Mouse (Mus musculus) kidney, embryonic 14.5 days (tissue): ENCODE measurements around the gene Flywch2. TPM values are rescaled to one million over a fixed set of nuclear protein-coding genes. Genes with fewer than 3 reads are reported as not detected.

Source experiments
- ATAC-seq: fragments of 200-750 bp; cut with Nextera tagmentation; 2 replicates; pipeline ENCODE4 v1.8.0; 2017; ENCODE audit warnings: moderate number of reproducible peaks, mild to moderate bottlenecking, moderate TSS enrichment, moderate library complexity; ENCODE audit not compliant: low FRiP score, low TSS enrichment
- H3K27ac ChIP-seq: fragments of 300-500 bp; sonication (generic); 2 replicates; pipeline ENCODE4 v1.5.1; 2014; ENCODE audit warnings: low read depth, mild to moderate bottlenecking, low read length, moderate library complexity, mixed read lengths
- H3K27me3 ChIP-seq: fragments of 300-500 bp; sonication (generic); 2 replicates; pipeline ENCODE4 v1.6.1; 2014; ENCODE audit warnings: mild to moderate bottlenecking, low read length; ENCODE audit not compliant: control insufficient read depth, insufficient read depth
- H3K36me3 ChIP-seq: fragments of 300-500 bp; sonication (generic); 2 replicates; pipeline ENCODE4 v1.6.1; 2014; ENCODE audit warnings: low read length, mixed read lengths; ENCODE audit not compliant: control insufficient read depth, insufficient read depth
- H3K4me1 ChIP-seq: fragments of 300-500 bp; sonication (generic); 2 replicates; pipeline ENCODE4 v1.6.1; 2014; ENCODE audit warnings: low read length, mixed read lengths; ENCODE audit not compliant: control insufficient read depth, insufficient read depth
- H3K4me2 ChIP-seq: fragments of 300-500 bp; sonication (generic); replicated peaks from 2 replicates; pipeline ENCODE4 v1.6.1; 2014; ENCODE audit warnings: low read depth, mild to moderate bottlenecking, low read length
- H3K4me3 ChIP-seq: fragments of 300-500 bp; sonication (generic); 2 replicates; pipeline ENCODE4 v1.5.1; 2014; ENCODE audit warnings: mild to moderate bottlenecking, low read length
- H3K9ac ChIP-seq: fragments of 300-500 bp; sonication (generic); 2 replicates; pipeline ENCODE4 v1.6.1; 2014; ENCODE audit warnings: low read depth, mild to moderate bottlenecking, low read length, moderate library complexity
- H3K9me3 ChIP-seq: fragments of 300-500 bp; sonication (generic); 2 replicates; pipeline ENCODE4 v1.6.1; 2016; ENCODE audit warnings: low read length; ENCODE audit not compliant: control insufficient read depth
- WGBS: fragments of 180-500 bp; shearing (Covaris S2); extraction: QIAGEN DNeasy Blood & Tissue Kit; methylation state at CpG from one replicate; pipeline ENCODE4 v1.1.7; 2014; 5-methylcytosine and 5-hydroxymethylcytosine counted together
- polyA plus RNA-seq: library from polyadenylated mRNA; unstranded; fragments of >200 nt; fragmentation: Nextera tagmentation; extraction: Ambion mirVana; gene quantifications from 2 replicates; pipeline ENCODE4 v1.2.1, GENCODE M21; 2014

The Flywch2 gene
- polyA plus RNA-seq, 1 experiment from 2014 or later = 40.7 TPM

DNA sequence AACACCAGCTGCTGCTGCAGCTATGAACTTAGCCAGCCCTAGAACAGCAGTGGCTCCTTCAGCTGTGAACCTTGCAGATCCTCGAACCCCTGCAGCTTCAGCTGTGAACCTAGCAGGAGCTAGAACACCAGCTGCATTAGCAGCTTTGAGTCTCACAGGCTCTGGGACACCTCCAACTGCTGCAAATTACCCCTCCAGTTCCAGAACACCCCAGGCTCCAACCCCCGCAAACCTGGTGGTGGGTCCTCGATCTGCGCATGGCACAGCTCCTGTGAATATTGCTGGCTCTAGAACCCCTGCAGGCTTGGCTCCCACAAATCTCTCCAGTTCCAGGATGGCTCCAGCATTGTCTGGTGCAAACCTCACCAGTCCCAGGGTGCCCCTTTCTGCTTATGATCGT, 34.9 kb upstream of the Flywch2 start:
- Histone ChIP-seq H3K4me3 (no peak overlapping the region), H3K9ac (no peak overlapping the region), H3K4me2 (no peak overlapping the region), H3K36me3 (peaks cover 100% of the 10 kb centered on the region), H3K4me1 (no peaks in the 10 kb centered on the region), H3K27me3 (no peaks in the 10 kb centered on the region), H3K9me3 (peaks cover 24% of the 10 kb centered on the region), H3K27ac (no peak overlapping the region)
- 98% methylated on average over 5 of the region's 5 CpGs for WGBS
- ATAC-seq = no peak

DNA sequence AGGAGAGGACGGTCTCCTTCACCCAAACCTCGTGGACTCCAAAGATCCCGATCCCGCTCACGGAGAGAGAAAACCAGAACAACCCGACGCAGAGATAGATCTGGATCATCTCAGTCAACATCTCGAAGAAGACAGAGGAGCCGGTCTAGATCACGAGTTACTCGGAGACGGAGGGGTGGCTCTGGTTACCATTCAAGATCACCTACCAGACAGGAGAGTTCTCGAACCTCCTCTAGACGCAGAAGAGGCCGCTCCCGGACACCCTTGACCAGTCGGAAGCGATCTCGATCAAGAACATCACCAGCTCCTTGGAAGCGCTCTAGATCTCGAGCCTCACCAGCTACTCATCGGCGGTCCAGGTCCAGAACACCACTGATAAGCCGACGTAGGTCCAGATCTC, 33.4 kb upstream of the Flywch2 start:
- no peak for ATAC-seq
- WGBS = 98% methylated on average over 25 of the region's 25 CpGs
- Histone ChIP-seq H3K27ac (no peak overlapping the region), H3K9me3 (peaks cover 28% of the 10 kb centered on the region), H3K36me3 (peaks cover 100% of the 10 kb centered on the region), H3K4me2 (no peak overlapping the region), H3K4me3 (no peak overlapping the region), H3K27me3 (no peaks in the 10 kb centered on the region), H3K4me1 (no peaks in the 10 kb centered on the region), H3K9ac (no peak overlapping the region)

DNA sequence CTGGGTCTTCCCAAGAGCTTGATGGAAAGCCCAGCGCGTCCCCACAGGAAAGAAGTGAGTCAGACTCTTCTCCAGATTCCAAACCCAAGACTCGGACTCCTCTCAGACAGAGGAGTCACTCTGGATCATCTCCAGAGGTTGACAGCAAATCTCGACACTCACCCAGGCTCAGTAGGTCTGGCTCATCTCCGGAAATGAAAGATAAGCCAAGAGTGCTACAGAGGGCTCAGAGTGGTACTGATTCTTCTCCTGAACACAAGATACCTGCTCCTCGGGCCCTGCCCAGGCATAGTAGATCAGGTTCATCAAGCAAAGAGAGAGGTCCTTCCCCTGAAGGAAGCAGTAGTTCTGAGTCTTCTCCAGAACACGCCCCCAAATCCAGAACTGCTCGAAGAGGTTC, 32.7 kb upstream of the Flywch2 start:
- Histone ChIP-seq H3K4me3 (no peak overlapping the region), H3K4me1 (no peaks in the 10 kb centered on the region), H3K4me2 (no peak overlapping the region), H3K27ac (no peak overlapping the region), H3K27me3 (no peaks in the 10 kb centered on the region), H3K9ac (no peak overlapping the region), H3K9me3 (peaks cover 28% of the 10 kb centered on the region), H3K36me3 (peaks cover 100% of the 10 kb centered on the region)
- no peak for ATAC-seq
- 99% methylated on average over 8 of the region's 8 CpGs for WGBS

DNA sequence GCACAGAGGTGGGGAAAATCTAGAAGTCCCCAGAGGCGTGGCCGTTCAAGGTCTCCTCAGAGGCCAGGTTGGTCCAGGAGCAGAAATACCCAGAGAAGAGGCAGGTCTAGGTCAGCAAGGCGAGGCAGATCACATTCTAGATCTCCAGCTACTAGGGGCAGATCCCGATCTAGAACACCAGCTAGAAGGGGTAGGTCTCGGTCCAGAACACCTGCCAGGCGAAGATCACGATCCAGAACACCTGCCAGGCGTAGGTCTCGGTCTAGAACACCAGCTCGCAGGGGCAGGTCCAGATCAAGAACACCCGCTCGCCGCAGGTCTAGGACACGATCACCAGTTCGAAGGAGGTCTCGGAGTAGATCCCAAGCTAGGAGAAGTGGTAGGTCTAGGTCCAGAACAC, 29.8 kb upstream of the Flywch2 start:
- no peak for ATAC-seq
- Histone ChIP-seq H3K9ac (no peak overlapping the region), H3K9me3 (peaks cover 28% of the 10 kb centered on the region), H3K36me3 (peaks cover 99% of the 10 kb centered on the region), H3K27ac (no peak overlapping the region), H3K4me1 (no peaks in the 10 kb centered on the region), H3K4me3 (no peak overlapping the region), H3K27me3 (no peaks in the 10 kb centered on the region), H3K4me2 (no peak overlapping the region)
- 98% methylated on average over 16 of the region's 16 CpGs for WGBS

DNA sequence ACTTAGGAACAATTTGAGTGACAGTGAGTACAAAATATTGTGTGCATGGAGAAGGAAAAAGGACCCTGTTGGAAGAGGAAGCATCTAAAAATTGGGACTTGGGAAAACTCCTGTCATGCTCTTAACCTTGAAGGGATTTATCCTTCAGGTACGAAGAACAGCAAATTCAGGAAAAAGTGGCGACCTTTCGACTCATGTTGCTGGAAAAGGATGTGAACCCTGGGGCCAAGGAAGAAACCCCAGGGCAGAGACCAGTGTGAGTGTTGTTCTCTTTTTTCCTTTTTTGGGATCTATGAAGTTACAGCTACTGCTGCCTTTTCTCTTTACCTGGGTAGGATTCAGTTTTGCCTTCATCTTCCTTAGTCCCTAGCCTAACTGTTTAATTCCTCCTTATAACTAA, 22.0 kb upstream of the Flywch2 start:
- H3K36me3 ChIP-seq = peaks cover 61% of the 10 kb centered on the region
- H3K9me3 ChIP-seq = no peaks in the 10 kb centered on the region
- H3K9ac ChIP-seq = no peak overlapping the region
- WGBS = 95% methylated on average over 3 of the region's 3 CpGs
- H3K4me3 ChIP-seq = no peak overlapping the region
- H3K4me1 ChIP-seq = peaks cover 23% of the 10 kb centered on the region
- no peak overlapping the region for H3K4me2 ChIP-seq
- no peak overlapping the region for H3K27ac ChIP-seq
- H3K27me3 ChIP-seq = no peaks in the 10 kb centered on the region
- ATAC-seq = no peak

DNA sequence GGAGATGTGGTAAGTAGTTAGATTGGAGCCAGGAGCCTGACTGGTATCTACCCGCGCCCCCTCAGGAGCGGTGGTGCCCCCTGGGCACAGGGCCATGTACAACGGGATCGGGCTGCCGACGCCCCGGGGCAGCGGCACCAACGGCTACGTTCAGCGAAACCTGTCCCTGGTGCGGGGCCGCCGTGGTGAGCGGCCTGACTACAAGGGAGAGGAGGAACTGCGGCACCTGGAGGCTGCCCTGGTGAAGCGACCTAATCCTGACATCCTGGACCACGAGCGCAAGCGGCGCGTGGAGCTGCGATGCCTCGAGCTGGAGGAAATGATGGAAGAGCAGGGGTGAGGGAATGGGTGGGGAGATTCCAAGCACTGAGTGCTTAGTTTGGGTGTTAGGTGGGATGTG, 21.0 kb upstream of the Flywch2 start:
- peaks cover 23% of the 10 kb centered on the region for H3K4me1 ChIP-seq
- WGBS = 57% methylated on average over 25 of the region's 25 CpGs
- no peaks in the 10 kb centered on the region for H3K27me3 ChIP-seq
- H3K4me2 ChIP-seq = peak overlapping the region; percentile 23
- peaks cover 51% of the 10 kb centered on the region for H3K36me3 ChIP-seq
- peak overlapping the region; percentile 29 for H3K9ac ChIP-seq
- no peaks in the 10 kb centered on the region for H3K9me3 ChIP-seq
- H3K27ac ChIP-seq = no peak overlapping the region
- ATAC-seq = no peak
- 0 out of 2 replicates have a peak overlapping the region, but pooled peaks have one; percentile 5 for H3K4me3 ChIP-seq

DNA sequence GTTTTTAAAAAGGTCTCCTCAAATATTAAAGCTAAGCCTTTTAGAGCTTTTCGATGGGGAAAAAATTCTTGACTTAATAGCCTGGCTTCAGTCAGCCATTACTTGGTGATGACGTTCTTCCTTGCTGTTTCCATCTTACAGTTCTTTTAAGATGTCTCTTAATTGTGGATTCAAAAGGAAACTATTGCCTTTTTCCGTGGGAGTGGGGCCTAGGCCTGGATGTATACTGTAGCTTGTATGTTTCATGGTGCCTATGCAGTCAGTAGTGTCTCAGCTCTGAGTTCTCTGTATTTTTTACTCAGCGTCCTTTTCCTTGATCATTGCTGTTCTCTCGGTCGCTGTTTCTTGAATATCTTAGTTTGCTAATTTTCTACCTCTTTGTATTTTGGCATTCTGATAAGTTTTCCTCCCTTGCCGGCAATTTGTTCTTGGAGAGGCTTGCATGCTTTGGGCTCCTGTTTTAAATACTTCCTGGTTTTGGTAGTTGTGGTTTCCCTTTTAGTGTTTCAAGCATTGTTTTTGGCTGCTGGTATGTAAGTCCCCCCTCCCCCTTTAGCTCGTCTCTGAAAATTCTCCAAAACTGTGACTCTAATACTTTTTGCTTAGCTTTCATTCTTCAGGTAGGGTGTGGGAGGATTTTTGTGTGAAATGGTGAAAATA, 18.7 kb upstream of the Flywch2 start:
- Histone ChIP-seq H3K4me1 (peaks cover 23% of the 10 kb centered on the region), H3K27me3 (no peaks in the 10 kb centered on the region)
- WGBS = 5% methylated on average over 8 of the region's 8 CpGs

DNA sequence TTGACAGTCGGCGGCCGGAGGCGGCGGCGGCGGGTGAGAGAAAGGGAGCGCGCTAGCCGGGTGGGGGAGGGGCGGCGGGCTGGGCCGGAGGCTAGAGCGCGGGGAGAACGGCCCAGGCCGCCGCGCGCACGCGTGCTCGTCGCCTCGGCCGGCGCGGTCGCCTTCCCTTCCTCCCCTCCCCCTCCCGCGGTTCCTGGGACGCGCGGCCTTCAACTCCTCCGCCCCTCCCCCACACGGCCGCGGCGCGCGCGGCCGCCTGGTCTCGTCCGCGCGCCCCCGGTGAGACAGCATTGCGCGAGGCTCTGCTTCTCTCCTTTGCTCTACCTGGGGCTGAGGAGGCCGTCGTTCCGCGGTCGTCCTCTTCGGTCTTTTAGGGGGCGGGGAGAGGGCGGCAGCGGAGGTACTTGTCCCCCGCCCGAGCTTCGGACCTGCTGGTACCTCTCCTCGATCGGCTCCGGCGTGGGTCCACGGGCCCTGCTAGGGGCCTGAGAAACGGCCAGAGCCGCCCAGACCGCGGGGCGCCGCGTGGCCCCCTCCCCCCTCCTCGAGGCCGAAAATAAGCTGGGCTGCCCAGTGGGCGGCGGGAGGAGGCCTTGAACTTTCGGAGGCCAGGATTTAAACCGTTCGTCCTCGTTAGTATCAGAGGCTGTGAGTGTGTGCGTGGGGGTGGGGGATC, 17.6 kb upstream of the Flywch2 start:
- peak; percentile 70 for ATAC-seq
- peaks cover 23% of the 10 kb centered on the region for H3K4me1 ChIP-seq
- H3K9ac ChIP-seq = peak overlapping the region; percentile 99
- 0% methylated on average over 50 of the region's 83 CpGs for WGBS
- H3K4me3 ChIP-seq = peak overlapping the region; percentile 99
- no peaks in the 10 kb centered on the region for H3K9me3 ChIP-seq
- peaks cover 17% of the 10 kb centered on the region for H3K36me3 ChIP-seq
- H3K4me2 ChIP-seq = peak overlapping the region; percentile 48
- peak overlapping the region; percentile 96 for H3K27ac ChIP-seq
- H3K27me3 ChIP-seq = no peaks in the 10 kb centered on the region

More for the DNA sequence above, 18.7 kb upstream of the Flywch2 start:
- Histone ChIP-seq H3K9me3 (no peaks in the 10 kb centered on the region), H3K4me3 (peak overlapping the region; percentile 99), H3K27ac (no peak overlapping the region; the same call in 1 of the 2 replicates), H3K9ac (peak overlapping the region; percentile 99), H3K4me2 (peak overlapping the region; percentile 48), H3K36me3 (peaks cover 28% of the 10 kb centered on the region)
- no peak for ATAC-seq

DNA sequence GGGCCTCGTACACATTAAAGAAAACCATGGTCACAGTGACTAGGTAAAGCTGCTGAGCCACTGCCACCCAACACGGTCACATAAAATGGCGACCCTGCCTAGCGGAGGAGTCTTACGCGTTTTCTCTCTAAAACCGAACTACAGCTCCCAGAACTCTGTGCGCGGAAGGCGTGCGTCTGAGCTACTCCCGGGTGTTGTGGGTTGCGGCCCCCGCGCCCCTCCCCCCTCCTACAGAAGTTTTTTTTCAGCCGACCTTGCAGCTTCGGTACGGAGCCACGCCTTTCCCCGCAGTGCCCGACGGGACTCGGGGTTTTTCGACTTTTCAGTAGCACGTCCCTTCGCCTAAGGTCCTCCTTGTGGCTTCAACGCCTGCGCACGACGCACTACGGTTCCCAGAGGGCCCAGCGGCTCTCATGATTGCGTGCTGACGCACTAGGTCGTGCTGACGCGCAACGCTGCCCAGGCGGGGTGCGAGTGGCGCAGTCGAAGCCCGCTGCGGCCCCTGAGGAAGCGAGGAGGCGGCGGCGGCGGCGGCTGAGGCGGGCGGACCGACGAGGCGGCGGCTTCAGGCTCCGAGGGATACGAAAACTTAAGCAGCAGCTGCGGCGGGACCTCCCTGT, 17.0 kb upstream of the Flywch2 start:
- peak; percentile 98 for ATAC-seq
- H3K4me1 ChIP-seq = peaks cover 23% of the 10 kb centered on the region
- H3K9me3 ChIP-seq = no peaks in the 10 kb centered on the region
- peak overlapping the region; percentile 99 for H3K9ac ChIP-seq
- WGBS = under 1% methylated on average over 58 of the region's 60 CpGs
- H3K27ac ChIP-seq = peak overlapping the region; percentile 96
- no peaks in the 10 kb centered on the region for H3K27me3 ChIP-seq
- peak overlapping the region; percentile 55 for H3K4me2 ChIP-seq
- peaks cover 11% of the 10 kb centered on the region for H3K36me3 ChIP-seq
- peak overlapping the region; percentile 99 for H3K4me3 ChIP-seq
